Mouse (Mus musculus): ENCODE data around the gene Pilra. TPM values are rescaled to one million over a fixed set of nuclear protein-coding genes. Genes with fewer than 3 reads are reported as not detected.

Pilra gene
- total and polyA plus RNA-seq, 2 experiments from 2014 or later = 0.14 to 0.17 TPM

DNA sequence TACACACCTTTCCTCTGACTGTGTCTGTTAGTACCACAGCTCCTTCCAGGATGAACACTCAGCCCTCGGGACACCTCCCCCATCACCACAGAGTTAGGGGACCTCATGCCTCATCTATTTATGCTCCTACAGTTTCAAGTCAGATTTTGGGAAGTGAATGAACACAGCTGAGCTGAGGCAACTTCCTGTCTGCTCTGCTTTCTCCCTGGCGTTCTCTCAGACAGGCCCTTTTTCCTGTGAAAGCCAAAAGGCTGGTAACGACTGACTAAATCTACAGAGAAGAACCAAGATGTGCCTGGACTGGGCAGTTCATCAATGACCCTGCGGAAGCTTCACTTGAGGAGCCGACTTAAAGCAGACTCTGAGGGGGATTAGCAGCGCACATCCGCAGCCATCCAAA lies 5.8 kb downstream of the Pilra start:
- Histone ChIP-seq H3K4me1 (ENCODE audit: insufficient read depth) (no peaks in the 10 kb centered on the region), H3K9me3 (ENCODE audit: low read length) (no peaks in the 10 kb centered on the region), H3K9ac (no peak overlapping the region), H3K4me3 (ENCODE audit: low read depth, low read length) (no peak overlapping the region), H3K4me2 (ENCODE audit: low read depth) (no peak overlapping the region), H3K36me3 (ENCODE audit: insufficient read depth) (no peaks in the 10 kb centered on the region), H3K27me3 (ENCODE audit: insufficient read depth, low read length) (no peaks in the 10 kb centered on the region), H3K27ac (ENCODE audit: low read depth, low read length) (no peak overlapping the region)
- DNase-seq (no peak), ATAC-seq (no peak)
- no peak for TF ChIP-seq CTCF (IDR thresholded peaks at IDR 0.05; ENCODE audit: low read depth)
- WGBS = 73% methylated on average over 7 of the region's 7 CpGs

- 82% methylated on average over 6 of the region's 6 CpGs for WGBS
- no peaks in the 10 kb centered on the region for H3K4me1 ChIP-seq (ENCODE audit: insufficient read depth)
- no peak overlapping the region for H3K4me2 ChIP-seq (ENCODE audit: low read depth)
- TF ChIP-seq CTCF (IDR thresholded peaks at IDR 0.05; ENCODE audit: low read depth) = no peak
- H3K9me3 ChIP-seq (ENCODE audit: low read length) = no peaks in the 10 kb centered on the region
- ATAC-seq (no peak), DNase-seq (no peak)
- no peak overlapping the region for H3K27ac ChIP-seq (ENCODE audit: low read depth, low read length)
- H3K27me3 ChIP-seq (ENCODE audit: insufficient read depth, low read length) = no peaks in the 10 kb centered on the region
- no peak overlapping the region for H3K9ac ChIP-seq
- H3K36me3 ChIP-seq (ENCODE audit: insufficient read depth) = no peaks in the 10 kb centered on the region
- no peak overlapping the region for H3K4me3 ChIP-seq (ENCODE audit: low read depth, low read length)
Observed at GRCm38 (mm10) chr5:137828694-137829093, 7.4 kb downstream of the Pilra start.

DNA sequence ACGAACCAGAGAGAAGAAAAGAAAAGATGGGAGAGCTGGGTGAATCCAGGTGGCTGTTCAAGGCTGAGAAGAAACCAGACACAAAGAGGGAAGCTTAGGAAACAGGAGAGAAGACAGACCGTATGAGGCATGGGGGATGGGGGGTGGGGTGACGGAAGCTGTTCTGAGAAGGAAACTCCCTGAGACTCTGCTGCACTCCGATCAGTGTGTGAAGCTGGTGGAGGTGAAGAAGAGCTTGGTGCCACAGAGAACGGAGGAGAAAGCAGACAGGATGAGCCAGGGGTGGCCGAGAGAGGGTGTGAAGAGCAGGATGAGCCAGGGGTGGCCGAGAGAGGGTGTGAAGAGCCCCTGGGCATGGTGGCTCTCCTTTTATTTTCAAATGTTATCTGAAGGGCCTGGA lies 9.7 kb downstream of the Pilra start:
- H3K4me1 ChIP-seq (ENCODE audit: insufficient read depth) = no peaks in the 10 kb centered on the region
- H3K27me3 ChIP-seq (ENCODE audit: insufficient read depth, low read length) = no peaks in the 10 kb centered on the region
- no peak overlapping the region for H3K4me3 ChIP-seq (ENCODE audit: low read depth, low read length)
- no peak overlapping the region for H3K27ac ChIP-seq (ENCODE audit: low read depth, low read length)
- ATAC-seq (no peak), DNase-seq (no peak)
- no peaks in the 10 kb centered on the region for H3K36me3 ChIP-seq (ENCODE audit: insufficient read depth)
- no peak overlapping the region for H3K9ac ChIP-seq
- no peak overlapping the region for H3K4me2 ChIP-seq (ENCODE audit: low read depth)
- WGBS = 64% methylated on average over 7 of the region's 7 CpGs
- no peak for TF ChIP-seq CTCF (IDR thresholded peaks at IDR 0.05; ENCODE audit: low read depth)
- no peaks in the 10 kb centered on the region for H3K9me3 ChIP-seq (ENCODE audit: low read length)

GRCm38 (mm10) chr5:137825971-137826370 lies 10.1 kb downstream of the Pilra start:
- ATAC-seq = no peak
- 72% methylated on average over 2 of the region's 2 CpGs for WGBS

GRCm38 (mm10) chr5:137825030-137825429 lies 11.1 kb downstream of the Pilra start:
- Histone ChIP-seq H3K9ac (no peak overlapping the region), H3K27me3 (ENCODE audit: insufficient read depth, low read length) (no peaks in the 10 kb centered on the region), H3K9me3 (ENCODE audit: low read length) (no peaks in the 10 kb centered on the region), H3K4me3 (ENCODE audit: low read depth, low read length) (no peak overlapping the region), H3K4me1 (ENCODE audit: insufficient read depth) (no peaks in the 10 kb centered on the region), H3K4me2 (ENCODE audit: low read depth) (no peak overlapping the region), H3K27ac (ENCODE audit: low read depth, low read length) (no peak overlapping the region), H3K36me3 (ENCODE audit: insufficient read depth) (no peaks in the 10 kb centered on the region)
- ATAC-seq (no peak), DNase-seq (no peak)
- TF ChIP-seq CTCF (IDR thresholded peaks at IDR 0.05; ENCODE audit: low read depth) = no peak
- WGBS = 92% methylated on average over 3 of the region's 3 CpGs

More at GRCm38 (mm10) chr5:137825971-137826370, 10.1 kb downstream of the Pilra start:
- Histone ChIP-seq H3K4me1 (ENCODE audit: insufficient read depth) (no peaks in the 10 kb centered on the region), H3K4me3 (ENCODE audit: low read depth, low read length) (no peak overlapping the region), H3K27me3 (ENCODE audit: insufficient read depth, low read length) (no peaks in the 10 kb centered on the region), H3K4me2 (ENCODE audit: low read depth) (no peak overlapping the region), H3K27ac (ENCODE audit: low read depth, low read length) (no peak overlapping the region), H3K9ac (no peak overlapping the region), H3K36me3 (ENCODE audit: insufficient read depth) (no peaks in the 10 kb centered on the region), H3K9me3 (ENCODE audit: low read length) (no peaks in the 10 kb centered on the region)
- no peak for TF ChIP-seq CTCF (IDR thresholded peaks at IDR 0.05; ENCODE audit: low read depth)
- DNase-seq = no peak

DNA sequence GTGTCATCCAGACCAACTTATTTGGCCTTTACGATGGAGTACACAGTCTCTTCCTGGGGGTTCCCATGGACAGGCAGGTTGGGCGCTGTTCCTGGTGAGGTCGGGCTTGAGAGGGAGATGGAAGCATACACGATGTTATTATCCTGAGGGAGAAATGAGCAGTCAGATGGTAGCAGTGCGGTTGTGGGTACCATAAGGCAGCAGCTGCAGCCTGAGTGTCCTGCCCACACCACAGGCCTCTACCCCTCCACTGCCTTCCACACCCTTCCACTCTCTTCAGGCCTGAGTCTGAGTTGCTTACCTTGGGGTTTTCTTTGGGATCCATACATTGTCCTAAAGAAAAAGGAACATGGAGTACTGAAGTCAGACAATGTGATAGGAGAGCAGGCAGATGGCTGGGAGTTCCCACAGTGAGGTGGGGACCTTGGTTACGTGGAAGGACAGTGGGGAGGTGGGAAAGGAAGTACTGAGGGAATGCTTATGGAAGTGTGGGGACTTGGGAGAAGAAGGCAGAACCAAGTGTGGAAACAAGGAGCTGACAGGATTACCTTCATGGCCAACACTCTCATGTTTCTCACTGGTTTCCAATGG lies 12.5 kb downstream of the Pilra start:
- no peak overlapping the region for H3K27ac ChIP-seq (ENCODE audit: low read depth, low read length)
- no peak overlapping the region for H3K9ac ChIP-seq
- no peaks in the 10 kb centered on the region for H3K36me3 ChIP-seq (ENCODE audit: insufficient read depth)
- ATAC-seq (no peak), DNase-seq (no peak)
- H3K9me3 ChIP-seq (ENCODE audit: low read length) = no peaks in the 10 kb centered on the region
- no peaks in the 10 kb centered on the region for H3K4me1 ChIP-seq (ENCODE audit: insufficient read depth)
- no peak overlapping the region for H3K4me2 ChIP-seq (ENCODE audit: low read depth)
- H3K27me3 ChIP-seq (ENCODE audit: insufficient read depth, low read length) = no peaks in the 10 kb centered on the region
- 91% methylated on average over 6 of the region's 6 CpGs for WGBS
- no peak for TF ChIP-seq CTCF (IDR thresholded peaks at IDR 0.05; ENCODE audit: low read depth)
- no peak overlapping the region for H3K4me3 ChIP-seq (ENCODE audit: low read depth, low read length)

- Histone ChIP-seq H3K4me3 (ENCODE audit: low read depth, low read length) (no peak overlapping the region), H3K4me2 (ENCODE audit: low read depth) (no peak overlapping the region), H3K9me3 (ENCODE audit: low read length) (no peaks in the 10 kb centered on the region), H3K9ac (no peak overlapping the region), H3K27ac (ENCODE audit: low read depth, low read length) (no peak overlapping the region), H3K27me3 (ENCODE audit: insufficient read depth, low read length) (no peaks in the 10 kb centered on the region), H3K4me1 (ENCODE audit: insufficient read depth) (no peaks in the 10 kb centered on the region), H3K36me3 (ENCODE audit: insufficient read depth) (no peaks in the 10 kb centered on the region)
- no peak for ATAC-seq
- DNase-seq = no peak
- no peak for TF ChIP-seq CTCF (IDR thresholded peaks at IDR 0.05; ENCODE audit: low read depth)
- WGBS = 86% methylated on average over 1 of the region's 1 CpGs
Observed at GRCm38 (mm10) chr5:137822602-137823001, 13.5 kb downstream of the Pilra start.
